Mouse (Mus musculus): ENCODE results near the gene Mss51.

Mss51 gene

GRCm38 (mm10) chr14:20496603-20497002 is at the start of gene Mss51:
Gene Mss51, minus strand, starts transcription at chr14:20496901.
- no peak for DNase-seq (ENCODE audit: low read depth)

- peak; percentile 89 for DNase-seq (ENCODE audit: low read depth)
Observed at GRCm38 (mm10) chr14:20546415-20546814, 49.7 kb upstream of the Mss51 start, which contains the start of gene Ppp3cb. Gene Ppp3cb, minus strand, starts transcription at chr14:20546573.

- DNase-seq (ENCODE audit: low read depth) = peak; percentile 79
Observed at GRCm38 (mm10) chr14:20545529-20546331, 49.0 kb upstream of the Mss51 start.

- peak; percentile 65 for DNase-seq (ENCODE audit: low read depth)
Observed at GRCm38 (mm10) chr14:20544467-20545411, 48.0 kb upstream of the Mss51 start.

- no peak for DNase-seq (ENCODE audit: low read depth)
Observed at GRCm38 (mm10) chr14:20529643-20530042, 32.9 kb upstream of the Mss51 start.

- DNase-seq (ENCODE audit: low read depth) = no peak
Observed at GRCm38 (mm10) chr14:20520179-20520578, 23.5 kb upstream of the Mss51 start.

GRCm38 (mm10) chr14:20508424-20508823 is 11.7 kb upstream of the Mss51 start:
- DNase-seq (ENCODE audit: low read depth) = no peak

GRCm38 (mm10) chr14:20502966-20503365 is 6.3 kb upstream of the Mss51 start:
- no peak for DNase-seq (ENCODE audit: low read depth)

GRCm38 (mm10) chr14:20499982-20500381 is 3.3 kb upstream of the Mss51 start:
- no peak for DNase-seq (ENCODE audit: low read depth)

GRCm38 (mm10) chr14:20486031-20486430 is 10.7 kb downstream of the Mss51 start:
- no peak for DNase-seq (ENCODE audit: low read depth)

GRCm38 (mm10) chr14:20482051-20482751 is 14.5 kb downstream of the Mss51 start:
- no peak for DNase-seq (ENCODE audit: low read depth)

GRCm38 (mm10) chr14:20481211-20481610 is 15.5 kb downstream of the Mss51 start:
- peak; percentile 70 for DNase-seq (ENCODE audit: low read depth)

GRCm38 (mm10) chr14:20480195-20480579 is 16.5 kb downstream of the Mss51 start:
- DNase-seq (ENCODE audit: low read depth) = no peak

- peak; percentile 62 for DNase-seq (ENCODE audit: low read depth)
Observed at GRCm38 (mm10) chr14:20479291-20480194, 17.2 kb downstream of the Mss51 start, which contains the start of gene Anxa7. Gene Anxa7, minus strand, starts transcription at chr14:20480133.

- DNase-seq (ENCODE audit: low read depth) = peak; percentile 71
Observed at GRCm38 (mm10) chr14:20478801-20479200, 17.9 kb downstream of the Mss51 start.

GRCm38 (mm10) chr14:20478385-20478784 is 18.3 kb downstream of the Mss51 start:
- DNase-seq (ENCODE audit: low read depth) = no peak

- DNase-seq (ENCODE audit: low read depth) = no peak
Observed at GRCm38 (mm10) chr14:20477261-20478025, 19.3 kb downstream of the Mss51 start.

GRCm38 (mm10) chr14:20460216-20460615 is 36.5 kb downstream of the Mss51 start:
- no peak for DNase-seq (ENCODE audit: low read depth)

GRCm38 (mm10) chr14:20458378-20458777 is 38.3 kb downstream of the Mss51 start:
- no peak for DNase-seq (ENCODE audit: low read depth)

GRCm38 (mm10) chr14:20452929-20453328 is 43.8 kb downstream of the Mss51 start:
- no peak for DNase-seq (ENCODE audit: low read depth)
